Mouse (Mus musculus): ENCODE data around the gene Tlcd2. TPM values are rescaled to one million over a fixed set of nuclear protein-coding genes. Genes with fewer than 3 reads are reported as not detected.

Gene Tlcd2
- polyA plus RNA-seq, 1 experiment from 2014 or later = 2.5 TPM

- peak overlapping the region; percentile 98 for H3K4me2 ChIP-seq (replicated peaks)
- ATAC-seq = no peak
- peak overlapping the region; percentile 81 for H3K27ac ChIP-seq
- H3K4me1 ChIP-seq (replicated peaks) = peaks cover 36% of the 10 kb centered on the region
- H3K27me3 ChIP-seq = no peaks in the 10 kb centered on the region; the same call in 1 of the 2 replicates
- H3K9me3 ChIP-seq = no peaks in the 10 kb centered on the region
- peak overlapping the region; percentile 85 for H3K4me3 ChIP-seq (replicated peaks)
- 2% methylated on average over 19 of the region's 19 CpGs for WGBS
- H3K36me3 ChIP-seq = peaks cover 8% of the 10 kb centered on the region
- H3K9ac ChIP-seq (replicated peaks) = peak overlapping the region; percentile 56
Measured at GRCm38 (mm10) chr11:75460103-75460843, 1.2 kb upstream of the Tlcd2 start.

- peak; percentile 59 for ATAC-seq
- peak overlapping the region; percentile 69 for H3K27ac ChIP-seq
- H3K4me3 ChIP-seq (replicated peaks) = peak overlapping the region; percentile 85
- H3K4me1 ChIP-seq (replicated peaks) = peaks cover 36% of the 10 kb centered on the region
- under 1% methylated on average over 27 of the region's 30 CpGs for WGBS
- peak overlapping the region; percentile 98 for H3K4me2 ChIP-seq (replicated peaks)
- peaks cover 19% of the 10 kb centered on the region for H3K36me3 ChIP-seq
- no peaks in the 10 kb centered on the region for H3K9me3 ChIP-seq
- peak overlapping the region; percentile 81 for H3K9ac ChIP-seq (replicated peaks)
- no peaks in the 10 kb centered on the region; the same call in 1 of the 2 replicates for H3K27me3 ChIP-seq
Measured at GRCm38 (mm10) chr11:75461743-75462252, 283 bp downstream of the Tlcd2 start.

- WGBS = 5% methylated on average over 15 of the region's 16 CpGs
- Histone ChIP-seq H3K27ac (no peak overlapping the region), H3K36me3 (peaks cover 19% of the 10 kb centered on the region), H3K4me1 (replicated peaks) (peaks cover 36% of the 10 kb centered on the region), H3K4me3 (replicated peaks) (peak overlapping the region; percentile 85), H3K9me3 (no peaks in the 10 kb centered on the region), H3K4me2 (replicated peaks) (peak overlapping the region; percentile 98), H3K9ac (replicated peaks) (peak overlapping the region; percentile 81), H3K27me3 (no peaks in the 10 kb centered on the region; the same call in 1 of the 2 replicates)
- ATAC-seq = 0 out of 2 replicates have a peak, but pooled peaks have one; percentile 8
Measured at GRCm38 (mm10) chr11:75462253-75462783, 803 bp downstream of the Tlcd2 start.

- WGBS = 8% methylated on average over 9 of the region's 9 CpGs
- Histone ChIP-seq H3K9ac (replicated peaks) (no peak overlapping the region), H3K27me3 (peaks cover 4% of the 10 kb centered on the region), H3K9me3 (no peaks in the 10 kb centered on the region), H3K4me2 (replicated peaks) (peak overlapping the region; percentile 98), H3K27ac (no peak overlapping the region), H3K36me3 (peaks cover 19% of the 10 kb centered on the region), H3K4me1 (replicated peaks) (peaks cover 41% of the 10 kb centered on the region), H3K4me3 (replicated peaks) (peak overlapping the region; percentile 85)
- no peak for ATAC-seq
Measured at GRCm38 (mm10) chr11:75462865-75463336, 1.4 kb downstream of the Tlcd2 start.

- WGBS = 77% methylated on average over 4 of the region's 4 CpGs
- no peak for ATAC-seq
- no peak overlapping the region for H3K9ac ChIP-seq (replicated peaks)
- H3K27me3 ChIP-seq = peaks cover 4% of the 10 kb centered on the region
- H3K9me3 ChIP-seq = no peaks in the 10 kb centered on the region
- H3K4me2 ChIP-seq (replicated peaks) = no peak overlapping the region
- H3K4me3 ChIP-seq (replicated peaks) = no peak overlapping the region
- no peak overlapping the region for H3K27ac ChIP-seq
- peaks cover 19% of the 10 kb centered on the region for H3K36me3 ChIP-seq
- peaks cover 44% of the 10 kb centered on the region for H3K4me1 ChIP-seq (replicated peaks)
Measured at GRCm38 (mm10) chr11:75463624-75464023, 2.1 kb downstream of the Tlcd2 start.

DNA sequence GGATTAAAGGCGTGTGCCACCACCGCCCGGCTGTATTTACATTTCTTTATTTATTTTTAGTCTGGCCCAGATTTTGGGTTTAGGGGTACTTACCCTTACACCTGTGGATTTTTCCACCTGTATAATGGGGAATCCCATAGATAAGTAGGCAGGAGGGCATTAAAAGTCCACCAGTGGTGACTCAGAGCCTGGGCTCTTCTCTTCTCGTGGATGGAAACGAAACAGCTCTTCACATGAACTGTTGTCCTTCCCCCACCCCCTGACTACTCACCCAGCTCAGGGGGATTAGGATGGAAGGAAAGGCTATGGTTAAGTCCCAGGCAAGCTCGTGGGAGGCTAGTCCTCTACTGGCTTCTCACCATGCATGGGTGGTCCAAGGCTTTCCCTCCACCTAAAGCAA is 2.9 kb downstream of the Tlcd2 start:
- no peak for ATAC-seq
- Histone ChIP-seq H3K27ac (no peak overlapping the region), H3K36me3 (peaks cover 19% of the 10 kb centered on the region), H3K27me3 (peaks cover 7% of the 10 kb centered on the region), H3K4me2 (replicated peaks) (no peak overlapping the region), H3K4me1 (replicated peaks) (peaks cover 44% of the 10 kb centered on the region), H3K9ac (replicated peaks) (no peak overlapping the region), H3K9me3 (no peaks in the 10 kb centered on the region), H3K4me3 (replicated peaks) (no peak overlapping the region)
- 87% methylated on average over 6 of the region's 6 CpGs for WGBS

- H3K9ac ChIP-seq (replicated peaks) = no peak overlapping the region
- peaks cover 19% of the 10 kb centered on the region for H3K36me3 ChIP-seq
- H3K4me3 ChIP-seq (replicated peaks) = no peak overlapping the region
- peaks cover 37% of the 10 kb centered on the region for H3K4me1 ChIP-seq (replicated peaks)
- H3K27me3 ChIP-seq = peaks cover 7% of the 10 kb centered on the region
- no peaks in the 10 kb centered on the region for H3K9me3 ChIP-seq
- no peak overlapping the region for H3K27ac ChIP-seq
- no peak overlapping the region for H3K4me2 ChIP-seq (replicated peaks)
- WGBS = 88% methylated on average over 6 of the region's 6 CpGs
- ATAC-seq = no peak
Measured at GRCm38 (mm10) chr11:75465051-75465450, 3.5 kb downstream of the Tlcd2 start.

GRCm38 (mm10) chr11:75466731-75467505 is 5.4 kb downstream of the Tlcd2 start:
- Histone ChIP-seq H3K27ac (no peak overlapping the region), H3K36me3 (peaks cover 19% of the 10 kb centered on the region), H3K27me3 (peaks cover 7% of the 10 kb centered on the region), H3K4me3 (replicated peaks) (no peak overlapping the region), H3K9ac (replicated peaks) (no peak overlapping the region), H3K4me1 (replicated peaks) (peaks cover 26% of the 10 kb centered on the region), H3K4me2 (replicated peaks) (no peak overlapping the region), H3K9me3 (no peaks in the 10 kb centered on the region)
- 99% methylated on average over 4 of the region's 4 CpGs for WGBS
- ATAC-seq = no peak

DNA sequence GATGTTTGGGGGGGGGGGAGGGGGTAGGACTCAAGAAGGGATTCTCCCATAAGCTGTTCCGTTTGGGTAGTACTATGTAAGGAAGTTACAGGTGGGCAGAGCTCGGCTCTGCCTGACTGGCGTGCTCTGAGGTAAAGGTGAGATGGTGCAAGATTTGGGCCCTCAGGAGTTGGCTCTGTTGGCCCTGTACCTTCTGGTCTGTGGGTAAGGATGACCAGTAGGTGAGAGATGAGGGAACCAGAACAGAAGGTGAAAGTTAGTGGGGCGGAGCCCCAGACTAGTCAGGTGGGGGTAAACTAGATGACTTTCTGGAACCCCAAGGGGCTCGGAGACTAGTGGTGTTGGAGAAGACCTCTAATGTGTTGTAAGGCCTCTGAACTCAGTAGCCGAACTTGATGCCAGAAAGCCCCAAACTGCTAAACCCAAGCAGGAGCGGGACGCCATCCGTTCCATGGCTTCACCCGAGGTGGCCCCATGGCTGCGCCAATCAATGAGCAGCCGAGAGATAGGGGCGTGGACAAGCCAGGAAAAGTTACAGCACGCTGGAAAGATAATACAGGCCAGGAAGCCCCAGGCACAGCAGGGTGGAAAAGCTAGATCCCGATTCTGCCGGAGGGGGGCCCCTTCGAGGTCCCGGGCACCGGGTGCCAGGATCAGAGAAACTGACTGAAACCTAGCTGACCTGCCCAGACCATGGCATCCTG is 6.1 kb downstream of the Tlcd2 start:
- Histone ChIP-seq H3K9me3 (no peaks in the 10 kb centered on the region), H3K4me2 (replicated peaks) (peak overlapping the region; percentile 51), H3K27me3 (peaks cover 7% of the 10 kb centered on the region), H3K4me1 (replicated peaks) (peaks cover 19% of the 10 kb centered on the region), H3K9ac (replicated peaks) (peak overlapping the region; percentile 59), H3K27ac (no peak overlapping the region), H3K36me3 (peaks cover 19% of the 10 kb centered on the region), H3K4me3 (replicated peaks) (peak overlapping the region; percentile 26)
- ATAC-seq = 0 out of 2 replicates have a peak, but pooled peaks have one; percentile 6
- 18% methylated on average over 19 of the region's 19 CpGs for WGBS

GRCm38 (mm10) chr11:75468410-75468809 is 6.9 kb downstream of the Tlcd2 start:
- peaks cover 7% of the 10 kb centered on the region; the same call in 1 of the 2 replicates for H3K27me3 ChIP-seq
- H3K9ac ChIP-seq (replicated peaks) = no peak overlapping the region
- WGBS = 65% methylated on average over 7 of the region's 7 CpGs

GRCm38 (mm10) chr11:75469261-75469660 is 7.7 kb downstream of the Tlcd2 start:
- peaks cover 19% of the 10 kb centered on the region for H3K36me3 ChIP-seq
- no peak for ATAC-seq
- no peak overlapping the region for H3K27ac ChIP-seq
- H3K4me3 ChIP-seq (replicated peaks) = no peak overlapping the region
- H3K4me1 ChIP-seq (replicated peaks) = peaks cover 8% of the 10 kb centered on the region
- H3K4me2 ChIP-seq (replicated peaks) = no peak overlapping the region
- no peak overlapping the region for H3K9ac ChIP-seq (replicated peaks)
- peaks cover 7% of the 10 kb centered on the region; the same call in 1 of the 2 replicates for H3K27me3 ChIP-seq
- 94% methylated on average over 4 of the region's 4 CpGs for WGBS
- no peaks in the 10 kb centered on the region for H3K9me3 ChIP-seq

More at GRCm38 (mm10) chr11:75468410-75468809, 6.9 kb downstream of the Tlcd2 start:
- Histone ChIP-seq H3K36me3 (peaks cover 19% of the 10 kb centered on the region), H3K4me2 (replicated peaks) (peak overlapping the region; percentile 51), H3K9me3 (no peaks in the 10 kb centered on the region), H3K4me3 (replicated peaks) (peak overlapping the region; percentile 26; the same call in 1 of the 2 replicates), H3K4me1 (replicated peaks) (peaks cover 11% of the 10 kb centered on the region), H3K27ac (no peak overlapping the region)
- ATAC-seq = no peak
